8 mouse cellular contexts compared by ENCODE assay signal in the genomic region with DNA sequence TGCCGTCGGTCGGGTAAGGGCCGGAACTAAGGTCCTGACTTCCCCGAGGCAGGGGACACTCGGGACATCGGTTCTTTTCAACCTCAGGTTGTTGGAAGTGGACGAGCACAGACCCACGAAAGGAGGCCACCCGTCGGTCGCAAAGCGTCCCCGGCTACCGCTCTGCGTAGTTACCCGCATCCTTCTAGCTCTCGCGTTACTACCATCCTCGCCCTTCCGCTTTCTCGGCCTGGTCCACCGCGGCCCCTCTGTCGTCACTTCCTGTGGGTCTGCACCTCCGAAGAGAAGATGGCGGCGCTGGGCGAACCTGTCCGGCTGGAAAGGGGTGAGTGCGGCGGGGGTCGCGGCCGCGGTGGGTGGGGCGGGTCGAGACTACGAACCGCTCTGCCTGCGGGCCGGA. TPM values are rescaled to one million over a fixed set of nuclear protein-coding genes. Genes with fewer than 3 reads are reported as not detected.
DNase-seq lines count a peak whose midpoint lies in the region; ATAC-seq lines count a peak whose summit lies in the region.

Gene Lin7c (plus strand): TSS at position 257 of the 400 bp plus-strand sequence.

- 0 out of 2 replicates have a peak, but pooled peaks cover 5% of the 10 kb centered on the region for H3K9me3 ChIP-seq in intestine, embryonic 14.5 days (ENCODE audit: control insufficient read depth, low read length)

- intact Hi-C loops in left cerebral cortex, postnatal 14 days (cut with DNase I): loop anchor here (10.0 kb wide), 1 partner anchor 1926 kb away; no protein-coding TSS in a partner anchor

- peak within 1 kb of the TSS; percentile 98 for H3K4me3 ChIP-seq in intestine, embryonic 14.5 days (ENCODE audit: low read depth, low read length)

- under 1% methylated on average over 42 of the region's 42 CpGs for WGBS in intestine, embryonic 14.5 days

- peak; percentile 95 for DNase-seq in adrenal gland, adult 2 months
- DNase-seq in embryo, embryonic 11 days: peak; percentile 97
- DNase-seq in gastrocnemius, postnatal 25 days: peak; percentile 93
- peak; percentile 95 for DNase-seq in intestine, embryonic 14.5 days (ENCODE audit: low spot score)
- peak; percentile 94 to 95 for DNase-seq in left cerebral cortex, postnatal 14 days (ENCODE audit: low spot score in 2 of 2)
- peak; percentile 95 for DNase-seq in right cerebral cortex, postnatal 14 days
- DNase-seq in urinary bladder, postnatal 25 days (ENCODE audit: low spot score): peak; percentile 86

- peak within 1 kb of the TSS; percentile 92 for H3K4me2 ChIP-seq in intestine, embryonic 14.5 days (ENCODE audit: low read length)

- peaks cover 15% of the 10 kb centered on the region for H3K36me3 ChIP-seq in intestine, embryonic 14.5 days (ENCODE audit: control insufficient read depth, insufficient read depth, low read length)

- peak within 1 kb of the TSS; percentile 84 for H3K27ac ChIP-seq in intestine, embryonic 14.5 days (ENCODE audit: low read depth)

- H3K4me1 ChIP-seq in intestine, embryonic 14.5 days (replicated peaks; ENCODE audit: control insufficient read depth, insufficient read depth, low read length): peaks cover 11% of the 10 kb centered on the region

- H3K27me3 ChIP-seq in intestine, embryonic 14.5 days (replicated peaks; ENCODE audit: control insufficient read depth, insufficient read depth, low read length): no peaks in the 10 kb centered on the region

- H3K9ac ChIP-seq in intestine, embryonic 14.5 days (ENCODE audit: low read length): peak within 1 kb of the TSS; percentile 94

- ATAC-seq in intestine, embryonic 14.5 days (replicated peaks; ENCODE audit: low FRiP score, low TSS enrichment, low read depth): peak; percentile 99
- ATAC-seq in megakaryocyte-erythroid progenitor cell, adult 5-6 weeks (replicated peaks; ENCODE audit: low FRiP score, low TSS enrichment, poor library complexity, severe bottlenecking): peak; percentile 99

RNA-seq across cellular contexts. Expression of gene Lin7c, which starts in this region (rescaled TPM):
- total RNA-seq in adrenal gland, adult 2 months (2021): 10 to 100 TPM; 79.3 to 89.4 TPM
- polyA plus RNA-seq in adrenal gland, adult 2 months (2012; rRNA removed): 2.6 and 4.2 TPM in 2 replicates
- total RNA-seq in gastrocnemius, postnatal 25 days (2021): 10 to 100 TPM; 23.3 to 24.6 TPM
- polyA plus RNA-seq in intestine, embryonic 14.5 days (2014; fragmentation: Nextera tagmentation; extraction: Ambion mirVana): 69.2 and 76.2 TPM in 2 replicates
- 10 to 100 TPM; 82.2 to 83.1 TPM for total RNA-seq in left cerebral cortex, postnatal 14 days (2021)
- 31.5 and 32.5 TPM in 2 replicates for total RNA-seq in megakaryocyte-erythroid progenitor cell, adult 5-6 weeks (2014; fragmentation: Nextera tagmentation)
- total RNA-seq in megakaryocyte-erythroid progenitor cell, adult 5-6 weeks (2017): 78.9 and 133 TPM in 2 replicates

Comparison
In these comparisons a context has a peak if more than half of its experiments do, and no peak if none do; other contexts are left out.
1. Peak in every context shown above with its lines: DNase-seq, ATAC-seq, H3K4me3 ChIP-seq and H3K27ac ChIP-seq.
2. RNA of gene Lin7c (polyA plus RNA-seq): 69.2 to 76.2 TPM in intestine, embryonic 14.5 days; 2.6 to 4.2 TPM in adrenal gland, adult 2 months; every median in the first group is over 10 times any median in the second.